Mouse (Mus musculus): ENCODE data around the gene Pik3ip1. TPM values are rescaled to one million over a fixed set of nuclear protein-coding genes. Genes with fewer than 3 reads are reported as not detected.

Pik3ip1 gene
- polyA plus RNA-seq, 2 experiments, result 0.42 to 0.79 TPM

DNA sequence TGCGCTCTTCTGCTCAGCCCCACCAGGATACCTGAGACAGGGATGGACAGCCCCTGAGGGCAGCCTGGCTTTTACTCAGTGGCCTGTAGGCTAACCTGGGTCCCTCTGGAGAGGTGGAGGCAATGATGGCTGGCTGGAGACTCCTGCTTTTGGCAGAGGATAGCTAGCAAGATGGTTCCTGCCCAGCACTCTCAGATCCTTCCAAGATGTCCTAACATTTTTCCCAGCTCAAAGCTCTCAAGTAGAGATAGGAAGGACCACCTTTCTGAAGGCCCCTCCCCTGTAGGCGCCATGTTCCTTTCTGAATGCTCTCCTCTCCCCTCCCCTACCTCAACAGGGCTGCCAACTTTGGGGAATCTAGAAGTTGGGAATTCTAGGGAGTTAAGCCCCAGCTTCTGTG is 35.6 kb upstream of the Pik3ip1 start:
- Histone ChIP-seq H3K9ac (replicated peaks) (no peak overlapping the region), H3K36me3 (replicated peaks; ENCODE audit: control insufficient read depth, insufficient read depth, low read depth) (peaks cover 38% of the 10 kb centered on the region), H3K27ac (no peak overlapping the region), H3K9me3 (ENCODE audit: control insufficient read depth, low read length) (no peaks in the 10 kb centered on the region), H3K27me3 (ENCODE audit: control insufficient read depth, insufficient read depth, low read length) (no peaks in the 10 kb centered on the region), H3K4me1 (replicated peaks; ENCODE audit: control insufficient read depth in 2 of 2, insufficient read depth in 2 of 2, low read length in 1 of 2) (peaks cover 3 to 24% of the 10 kb centered on the region in 2 experiments), H3K4me3 (ENCODE audit: insufficient read depth in 1 of 2, low read depth in 2 of 2, low read length in 2 of 2) (no peak overlapping the region), H3K4me2 (ENCODE audit: low read depth) (peak overlapping the region; percentile 11; the same call in 1 of the 2 replicates)
- DNase-seq (ENCODE audit: low read depth in 3 of 3, low spot score in 3 of 3), result no peak
- 83% methylated on average over 2 of the region's 2 CpGs for WGBS (ENCODE audit: insufficient replicate concordance)
- no peak for TF ChIP-seq CTCF (IDR thresholded peaks at IDR 0.05; ENCODE audit: low read depth)
- no peak for TF ChIP-seq EP300 (IDR thresholded peaks at IDR 0.05; ENCODE audit: low read depth)
- ATAC-seq (ENCODE audit: insufficient read depth), result no peak

DNA sequence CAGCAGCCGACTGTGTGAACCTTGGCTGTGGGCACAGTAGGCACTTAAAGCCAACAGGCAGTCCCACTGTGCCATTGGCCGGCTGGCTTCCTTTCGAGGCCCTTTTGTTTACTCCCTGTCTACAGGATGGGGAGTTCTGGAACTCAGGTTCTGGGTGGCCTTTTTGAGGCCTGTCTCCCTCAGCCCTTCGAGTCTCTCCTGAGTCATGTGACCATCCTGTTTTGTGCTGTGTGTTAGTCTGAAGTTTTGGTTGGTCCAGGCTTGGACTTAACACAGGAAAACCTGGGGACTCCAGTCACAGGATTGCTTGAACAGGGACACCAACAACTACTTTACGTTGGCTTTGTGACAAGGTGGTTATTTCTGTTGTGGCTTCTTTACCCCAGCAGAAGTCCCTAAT is 34.1 kb upstream of the Pik3ip1 start:
- 66% methylated on average over 5 of the region's 5 CpGs for WGBS (ENCODE audit: insufficient replicate concordance)
- H3K27ac ChIP-seq, result no peak overlapping the region

DNA sequence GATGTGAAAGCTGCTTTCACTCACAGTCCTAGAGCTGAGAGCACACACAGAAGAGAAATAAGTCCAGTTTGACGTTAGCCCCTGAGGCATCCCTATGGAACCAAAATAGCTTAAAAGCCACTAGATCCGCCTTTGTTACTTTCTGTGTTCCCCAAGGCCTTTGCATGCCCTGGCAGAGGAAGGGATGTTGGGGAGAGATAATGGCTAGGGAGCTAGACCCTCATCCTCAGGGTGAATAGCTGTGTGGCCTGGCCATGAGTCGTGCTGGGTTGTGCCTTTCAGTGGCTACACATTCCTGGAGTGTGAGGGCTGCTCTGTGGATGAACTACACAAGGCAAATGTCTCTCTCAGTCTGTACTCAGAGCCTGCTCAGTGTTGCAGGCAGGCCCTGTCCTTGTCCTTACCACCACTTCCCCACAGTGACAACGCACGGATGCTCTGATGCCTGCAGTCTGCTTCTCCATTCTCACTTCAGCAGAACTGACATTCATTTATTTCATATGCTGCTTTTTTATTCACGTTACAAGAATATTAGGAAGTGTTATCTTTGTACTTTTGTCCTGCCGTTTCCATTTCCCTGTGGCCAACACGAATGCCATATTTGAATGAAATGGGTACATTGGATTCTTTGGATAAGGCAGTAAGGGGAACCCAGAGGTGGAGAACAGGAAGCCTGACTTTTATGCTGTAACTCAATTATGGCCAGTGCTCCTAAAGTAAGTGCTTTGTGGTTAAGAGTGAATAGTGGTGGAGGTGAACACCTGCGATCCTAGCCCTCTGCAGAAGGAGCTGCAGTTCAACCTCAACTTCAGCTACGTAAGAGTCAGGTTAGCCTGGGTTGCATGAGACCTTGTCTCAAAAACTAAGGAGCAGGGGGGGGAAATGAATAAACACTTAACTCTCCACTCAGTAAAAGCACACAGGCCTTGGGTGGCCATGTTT is 32.1 kb upstream of the Pik3ip1 start:
- H3K4me1 ChIP-seq (replicated peaks; ENCODE audit: control insufficient read depth in 2 of 2, insufficient read depth in 2 of 2, low read length in 1 of 2), result peaks cover 0 to 9% of the 10 kb centered on the region in 2 experiments; a peak in 3 of 4 replicates
- no peak overlapping the region for H3K4me2 ChIP-seq (ENCODE audit: low read depth)
- no peak overlapping the region for H3K27ac ChIP-seq

More for the DNA sequence above, 34.1 kb upstream of the Pik3ip1 start:
- H3K9ac ChIP-seq (replicated peaks), result no peak overlapping the region
- H3K9me3 ChIP-seq (ENCODE audit: control insufficient read depth, low read length), result no peaks in the 10 kb centered on the region
- no peaks in the 10 kb centered on the region for H3K27me3 ChIP-seq (ENCODE audit: control insufficient read depth, insufficient read depth, low read length)
- H3K4me2 ChIP-seq (ENCODE audit: low read depth), result 0 out of 2 replicates have a peak overlapping the region, but pooled peaks have one; percentile 13
- H3K36me3 ChIP-seq (replicated peaks; ENCODE audit: control insufficient read depth, insufficient read depth, low read depth), result peaks cover 40% of the 10 kb centered on the region
- peaks cover 3 to 24% of the 10 kb centered on the region in 2 experiments for H3K4me1 ChIP-seq (replicated peaks; ENCODE audit: control insufficient read depth in 2 of 2, insufficient read depth in 2 of 2, low read length in 1 of 2)
- H3K4me3 ChIP-seq (ENCODE audit: insufficient read depth in 1 of 2, low read depth in 2 of 2, low read length in 2 of 2), result no peak overlapping the region
- DNase-seq (ENCODE audit: low read depth in 3 of 3, low spot score in 3 of 3), result no peak
- ATAC-seq (ENCODE audit: insufficient read depth), result no peak
- TF ChIP-seq CTCF (IDR thresholded peaks at IDR 0.05; ENCODE audit: low read depth) (no peak), EP300 (IDR thresholded peaks at IDR 0.05; ENCODE audit: low read depth) (no peak)

DNA sequence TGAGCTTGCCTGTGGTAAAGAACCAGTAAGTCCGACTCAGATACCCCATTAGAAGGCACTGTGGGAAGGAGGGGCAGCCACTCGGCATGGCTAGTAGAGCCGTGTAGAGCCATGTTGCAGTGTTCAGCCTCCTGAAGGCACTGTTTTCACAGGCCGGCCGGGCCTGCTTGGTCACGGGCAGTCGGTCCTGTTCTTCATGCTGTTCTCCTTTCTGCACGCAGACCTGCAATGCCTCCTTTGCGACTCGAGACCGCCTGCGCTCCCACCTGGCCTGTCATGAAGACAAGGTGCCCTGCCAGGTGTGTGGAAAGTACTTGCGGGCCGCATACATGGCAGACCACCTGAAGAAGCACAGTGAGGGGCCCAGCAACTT is 31.4 kb upstream of the Pik3ip1 start:
- peaks cover 53% of the 10 kb centered on the region for H3K36me3 ChIP-seq (replicated peaks; ENCODE audit: control insufficient read depth, insufficient read depth, low read depth)
- no peak overlapping the region for H3K27ac ChIP-seq
- H3K9me3 ChIP-seq (ENCODE audit: control insufficient read depth, low read length), result no peaks in the 10 kb centered on the region
- H3K27me3 ChIP-seq (ENCODE audit: control insufficient read depth, insufficient read depth, low read length), result no peaks in the 10 kb centered on the region
- no peak overlapping the region for H3K9ac ChIP-seq (replicated peaks)
- DNase-seq (ENCODE audit: low read depth in 3 of 3, low spot score in 3 of 3), result no peak
- H3K4me2 ChIP-seq (ENCODE audit: low read depth), result no peak overlapping the region
- no peak overlapping the region for H3K4me3 ChIP-seq (ENCODE audit: insufficient read depth in 1 of 2, low read depth in 2 of 2, low read length in 2 of 2)
- H3K4me1 ChIP-seq (replicated peaks; ENCODE audit: control insufficient read depth in 2 of 2, insufficient read depth in 2 of 2, low read length in 1 of 2), result peaks cover 0 to 3% of the 10 kb centered on the region in 2 experiments; a peak in 1 of 4 replicates
- no peak for TF ChIP-seq CTCF (IDR thresholded peaks at IDR 0.05; ENCODE audit: low read depth)
- 81% methylated on average over 14 of the region's 14 CpGs for whole genome bisulfite sequencing (ENCODE audit: insufficient replicate concordance)
- no peak for ATAC-seq (ENCODE audit: insufficient read depth)

More for the DNA sequence above, 32.1 kb upstream of the Pik3ip1 start:
- DNase-seq (ENCODE audit: low read depth in 3 of 3, low spot score in 3 of 3) (no peak), ATAC-seq (ENCODE audit: insufficient read depth) (no peak)
- 61% methylated on average over 10 of the region's 10 CpGs for WGBS (ENCODE audit: insufficient replicate concordance)
- peaks cover 55% of the 10 kb centered on the region for H3K36me3 ChIP-seq (replicated peaks; ENCODE audit: control insufficient read depth, insufficient read depth, low read depth)
- no peak for TF ChIP-seq CTCF (IDR thresholded peaks at IDR 0.05; ENCODE audit: low read depth)
- no peaks in the 10 kb centered on the region for H3K9me3 ChIP-seq (ENCODE audit: control insufficient read depth, low read length)
- H3K9ac ChIP-seq (replicated peaks), result no peak overlapping the region
- no peaks in the 10 kb centered on the region for H3K27me3 ChIP-seq (ENCODE audit: control insufficient read depth, insufficient read depth, low read length)
- H3K4me3 ChIP-seq (ENCODE audit: insufficient read depth in 1 of 2, low read depth in 2 of 2, low read length in 2 of 2), result no peak overlapping the region

DNA sequence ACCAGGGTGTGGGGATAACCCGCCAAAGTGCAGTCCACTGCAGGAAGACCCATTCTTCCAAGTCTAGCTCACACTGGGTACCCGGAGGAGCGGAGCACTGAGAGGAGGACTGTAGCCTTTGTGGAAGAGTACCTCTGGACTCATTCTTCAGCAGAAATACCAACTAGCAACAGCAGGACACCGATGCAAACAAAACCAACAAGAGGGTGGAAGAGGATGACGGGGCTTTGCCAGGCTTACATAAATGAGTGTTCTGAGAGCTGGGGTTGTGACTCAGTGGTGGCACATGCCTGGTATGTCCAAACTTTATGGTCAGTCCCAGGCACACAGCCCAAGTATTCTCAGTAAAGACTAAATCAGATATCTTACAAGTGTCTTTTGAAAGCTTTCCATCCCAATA is 29.1 kb upstream of the Pik3ip1 start:
- Histone ChIP-seq H3K36me3 (replicated peaks; ENCODE audit: control insufficient read depth, insufficient read depth, low read depth) (peaks cover 48% of the 10 kb centered on the region), H3K27ac (no peak overlapping the region), H3K4me3 (ENCODE audit: insufficient read depth in 1 of 2, low read depth in 2 of 2, low read length in 2 of 2) (no peak overlapping the region), H3K9me3 (ENCODE audit: control insufficient read depth, low read length) (no peaks in the 10 kb centered on the region), H3K27me3 (ENCODE audit: control insufficient read depth, insufficient read depth, low read length) (no peaks in the 10 kb centered on the region), H3K9ac (replicated peaks) (no peak overlapping the region), H3K4me2 (ENCODE audit: low read depth) (no peak overlapping the region), H3K4me1 (replicated peaks; ENCODE audit: control insufficient read depth in 2 of 2, insufficient read depth in 2 of 2, low read length in 1 of 2) (no peaks in the 10 kb centered on the region)
- WGBS (ENCODE audit: insufficient replicate concordance), result 78% methylated on average over 5 of the region's 5 CpGs
- TF ChIP-seq CTCF (IDR thresholded peaks at IDR 0.05; ENCODE audit: low read depth) (no peak), EP300 (IDR thresholded peaks at IDR 0.05; ENCODE audit: low read depth) (no peak)
- no peak for DNase-seq (ENCODE audit: low read depth in 3 of 3, low spot score in 3 of 3)
- no peak for ATAC-seq (ENCODE audit: insufficient read depth)
